Mouse (Mus musculus) ES-CJ7 (cell line): ENCODE data around the gene Sarnp.

Experiments used
- DNase-seq: peaks from one replicate; pipeline ENCODE4 v3.0.0; 2011; ENCODE audit warnings: low read depth, low spot score

Sarnp gene

GRCm38 (mm10) chr10:128890383-128891295, 73.5 kb downstream of the Sarnp start:
- DNase-seq: no peak

GRCm38 (mm10) chr10:128891296-128892094, 74.4 kb downstream of the Sarnp start, which contains the start of gene Gdf11:
Gdf11 (minus strand) TSS chr10:128891718.
- peak; percentile 66 for DNase-seq

- DNase-seq: no peak
Measured at GRCm38 (mm10) chr10:128892246-128892645, 75.1 kb downstream of the Sarnp start.

- DNase-seq: peak; percentile 90
Measured at GRCm38 (mm10) chr10:128895437-128895836, 78.3 kb downstream of the Sarnp start.

DNA sequence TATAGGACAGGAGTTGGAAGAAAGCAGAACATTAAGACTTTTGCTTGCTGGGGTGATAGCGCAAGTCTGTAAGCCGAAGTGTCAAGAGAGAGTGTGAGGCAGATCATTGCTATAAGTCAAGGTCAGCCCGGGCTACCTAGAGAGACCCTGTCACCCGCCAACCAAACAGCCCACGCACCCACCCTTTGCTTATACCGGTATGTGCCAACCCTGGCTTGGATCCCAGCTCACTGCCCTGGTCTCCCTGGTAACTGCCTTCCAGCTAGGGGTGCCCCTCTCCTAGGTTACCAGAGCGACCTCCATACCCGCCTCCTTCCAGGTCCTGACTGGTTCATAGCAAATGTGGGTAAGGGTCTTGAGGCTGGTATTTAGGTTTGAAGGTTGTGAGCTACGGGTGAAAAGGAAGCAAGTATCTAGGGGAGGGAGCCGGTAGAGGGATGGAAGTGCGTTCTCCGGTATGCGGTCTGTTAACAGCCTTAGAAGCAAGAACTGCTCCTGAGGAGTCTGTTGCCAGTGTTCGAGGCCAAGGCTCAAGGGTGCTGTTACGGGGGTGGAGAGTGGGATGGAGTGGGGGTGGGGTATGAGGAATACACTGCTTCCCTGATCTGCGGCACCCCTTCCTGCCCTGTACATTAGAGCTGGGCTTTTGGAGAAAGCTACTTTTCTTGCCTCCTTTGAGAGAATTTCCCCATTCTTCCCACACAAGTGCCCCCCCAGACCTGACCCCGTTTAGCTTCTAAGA, 79.0 kb downstream of the Sarnp start:
- peak; percentile 34 for DNase-seq

DNA sequence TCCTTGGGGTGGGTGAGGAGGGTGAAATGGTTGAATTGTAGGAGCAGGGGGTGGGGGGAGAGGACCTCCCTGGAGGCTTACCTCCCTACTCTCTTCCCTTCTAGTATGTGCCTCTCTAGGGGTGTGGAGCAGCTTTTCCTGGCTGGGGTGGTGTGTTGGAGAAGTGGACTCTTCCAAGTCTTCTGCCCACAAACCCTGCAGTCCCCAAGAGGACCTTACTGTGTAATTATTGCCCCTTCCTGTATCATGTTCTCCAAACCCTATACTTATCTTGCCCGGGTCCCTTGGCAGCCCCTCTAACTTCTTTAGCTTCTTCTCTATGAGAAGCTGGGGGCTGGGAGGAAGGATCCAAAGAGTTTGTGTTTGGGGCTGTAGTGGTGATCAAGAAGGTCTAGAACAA, 79.7 kb downstream of the Sarnp start:
- no peak for DNase-seq

GRCm38 (mm10) chr10:128897501-128897900, 80.4 kb downstream of the Sarnp start:
- DNase-seq: no peak

DNA sequence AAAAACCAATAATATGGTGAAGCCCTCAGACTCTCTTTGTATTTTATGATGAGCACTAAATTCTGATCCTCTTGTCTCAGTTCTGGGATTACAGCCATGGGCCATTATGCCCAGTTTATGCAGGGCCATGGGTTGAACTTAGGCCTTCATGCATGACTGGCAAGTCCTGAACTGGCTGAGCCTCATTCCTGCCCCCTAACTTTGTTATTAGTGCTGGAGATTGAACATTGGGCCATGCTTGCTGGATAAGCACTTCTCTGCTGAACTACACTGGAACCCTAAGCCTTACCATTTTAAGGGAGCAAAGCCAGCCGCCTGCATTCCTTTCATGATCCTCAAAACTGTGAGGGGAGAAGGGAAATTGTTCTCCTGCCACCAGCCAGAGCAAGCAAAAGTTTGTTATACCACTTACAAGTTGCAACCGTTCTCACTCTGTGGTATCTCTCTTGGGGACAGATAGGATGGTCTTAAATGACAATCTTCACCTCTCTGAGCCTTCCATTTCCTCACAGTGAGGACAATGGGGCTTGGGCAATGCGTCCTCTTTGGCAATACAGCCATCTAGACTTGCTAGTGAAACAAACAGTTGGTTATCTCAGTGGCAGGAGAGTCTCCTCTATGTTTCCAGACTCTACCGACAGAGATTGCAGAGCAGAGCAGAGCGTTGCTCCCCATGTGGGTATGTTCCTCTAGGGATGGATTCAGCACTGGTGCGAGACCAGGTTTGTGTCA, 82.8 kb downstream of the Sarnp start:
- DNase-seq: no peak

GRCm38 (mm10) chr10:128900698-128901097, 83.6 kb downstream of the Sarnp start, which contains the start of gene Cd63:
Cd63 (plus strand) TSS chr10:128900989.
- DNase-seq: peak; percentile 86

DNA sequence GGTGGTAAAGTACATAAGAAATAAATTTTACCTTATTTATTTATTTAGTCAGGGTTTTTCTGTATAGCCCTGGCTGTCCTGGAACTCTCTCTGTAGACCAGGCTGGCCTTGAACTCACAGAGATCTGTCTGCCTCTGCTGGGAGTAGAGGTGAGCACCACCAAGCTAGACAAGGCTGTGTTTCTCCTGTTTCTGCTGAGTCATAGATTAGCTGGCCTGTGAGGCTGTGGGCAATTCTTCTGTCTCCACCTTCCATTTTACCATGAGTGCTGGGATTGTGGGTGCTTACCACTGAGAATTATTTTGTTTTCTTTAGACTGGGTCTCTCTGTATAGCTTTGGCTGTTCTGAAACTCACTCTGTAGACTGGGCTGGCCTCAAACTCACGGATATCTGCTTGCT, 84.3 kb downstream of the Sarnp start:
- peak; percentile 52 for DNase-seq

- DNase-seq: no peak
Measured at GRCm38 (mm10) chr10:128902409-128902988, 85.4 kb downstream of the Sarnp start.

- DNase-seq: no peak
Measured at GRCm38 (mm10) chr10:128904812-128905211, 87.7 kb downstream of the Sarnp start.

- DNase-seq: no peak
Measured at GRCm38 (mm10) chr10:128908778-128909448, 91.8 kb downstream of the Sarnp start.

DNA sequence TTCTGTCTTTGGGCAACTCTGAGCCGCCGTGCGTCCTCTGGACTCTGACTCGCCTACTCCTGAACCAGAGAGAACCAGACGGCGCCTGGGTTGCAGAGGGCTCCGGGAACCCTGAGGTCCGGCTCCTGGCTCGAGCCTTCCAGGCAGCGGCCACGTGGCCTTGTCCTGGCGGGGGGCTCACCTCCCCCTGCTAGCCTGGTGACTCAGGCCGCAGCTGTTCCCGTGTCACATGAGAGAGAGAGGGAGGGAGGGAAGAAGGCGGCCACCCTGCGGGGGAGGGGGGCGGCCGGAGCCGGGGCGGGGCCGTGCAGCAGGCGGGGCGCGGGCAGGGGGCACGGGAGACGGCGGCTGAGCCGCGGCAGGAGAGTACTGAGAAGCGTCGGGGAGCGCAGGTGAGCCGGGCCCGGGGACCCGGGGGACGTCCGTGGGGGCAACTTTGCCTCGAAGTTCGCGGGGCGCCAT, 92.5 kb downstream of the Sarnp start:
- peak; percentile 81 for DNase-seq

DNA sequence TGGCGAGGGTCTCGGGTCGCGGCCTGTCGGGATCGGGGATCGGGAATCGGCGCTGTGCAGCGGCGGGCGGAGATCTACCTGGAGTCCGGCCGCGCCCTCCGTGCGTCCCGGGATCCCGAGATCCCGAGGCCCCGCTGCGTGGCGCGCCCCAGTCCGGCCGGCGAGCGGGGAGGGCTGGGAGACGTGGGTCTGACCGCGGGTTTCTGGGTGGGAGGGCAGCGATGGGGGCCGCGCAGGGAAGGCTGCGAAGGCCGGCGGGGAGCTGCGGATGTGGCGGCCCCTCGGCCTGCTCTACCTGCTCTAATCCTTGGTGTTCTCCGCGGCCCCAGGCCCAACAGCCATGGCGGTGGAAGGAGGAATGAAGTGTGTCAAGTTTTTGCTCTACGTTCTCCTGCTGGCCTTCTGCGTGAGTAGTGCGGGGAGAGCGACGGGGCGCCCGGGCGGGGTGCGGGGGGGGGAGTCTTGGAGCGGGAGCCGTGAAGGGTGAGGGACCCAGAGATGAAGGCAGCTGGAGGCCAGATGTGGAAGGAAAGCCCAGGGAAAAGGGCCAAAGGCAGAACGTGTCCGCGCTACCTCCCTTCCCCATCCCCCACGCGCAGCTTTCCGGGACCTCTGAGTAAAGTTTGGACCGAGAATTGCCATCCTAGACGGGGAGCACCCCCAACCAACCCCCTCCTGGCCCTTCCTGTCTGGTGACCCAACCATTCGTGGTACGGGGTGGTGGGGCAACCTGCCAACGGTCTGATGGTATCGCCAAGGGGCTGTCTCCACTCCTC, 93.1 kb downstream of the Sarnp start:
- DNase-seq: no peak

- DNase-seq: no peak
Measured at GRCm38 (mm10) chr10:128911430-128911829, 94.3 kb downstream of the Sarnp start.

DNA sequence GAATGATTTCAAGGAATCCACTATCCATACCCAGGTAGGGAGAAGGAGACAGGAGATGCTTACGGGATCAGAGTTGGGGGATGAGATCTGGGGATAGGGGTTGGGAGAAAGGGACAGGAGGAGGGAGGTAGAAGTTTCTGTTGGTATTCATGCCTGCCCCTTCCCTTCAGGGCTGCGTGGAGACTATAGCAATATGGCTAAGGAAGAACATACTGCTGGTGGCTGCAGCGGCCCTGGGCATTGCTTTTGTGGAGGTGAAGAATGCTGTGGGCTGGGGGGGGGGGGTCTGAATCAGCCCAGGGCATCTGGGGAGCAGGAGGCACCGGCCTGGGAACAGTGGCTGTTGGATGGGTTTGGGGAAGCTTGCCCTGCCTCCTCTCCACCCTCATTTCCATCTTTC, 95.1 kb downstream of the Sarnp start:
- DNase-seq: no peak

DNA sequence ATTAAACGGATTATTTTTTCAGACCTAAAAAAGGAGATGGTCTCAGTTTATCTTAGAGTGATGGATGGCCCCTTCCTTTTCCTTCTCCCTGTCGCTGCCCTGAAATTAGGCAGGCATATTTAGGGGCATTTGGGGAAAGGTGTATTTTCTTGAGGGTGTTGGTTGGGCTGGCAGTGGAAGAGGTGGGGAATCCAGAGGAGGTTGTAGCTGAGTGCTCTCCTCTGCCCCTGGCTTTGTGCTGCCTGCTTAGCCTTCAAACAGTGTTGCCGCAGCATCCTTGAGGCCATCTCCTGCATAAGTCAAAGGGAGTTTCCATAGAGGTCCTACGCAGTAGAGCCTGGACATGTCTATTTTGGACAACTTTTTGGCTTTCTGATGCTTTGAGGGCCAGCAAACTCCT, 95.7 kb downstream of the Sarnp start:
- no peak for DNase-seq

DNA sequence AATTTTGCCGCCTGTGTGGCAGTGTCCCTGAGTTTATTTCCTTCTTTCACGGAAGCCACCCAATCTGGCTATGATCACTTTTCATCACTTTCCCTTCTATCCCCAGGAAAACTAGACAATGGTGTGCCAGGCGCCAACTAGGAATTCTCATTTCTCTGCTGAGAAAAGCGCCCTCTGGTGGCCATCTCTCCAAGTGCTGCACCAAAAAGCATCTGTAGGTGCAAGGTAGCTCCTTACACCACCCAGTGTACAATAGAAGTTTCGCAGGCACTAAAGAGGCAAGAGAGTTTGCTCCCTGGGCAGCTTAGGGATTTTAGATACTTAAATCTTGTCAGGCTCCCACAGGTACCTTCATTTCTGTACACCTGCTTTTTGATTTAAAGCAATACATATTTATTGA, 96.1 kb downstream of the Sarnp start:
- peak; percentile 94 for DNase-seq
